Mouse (Mus musculus) heart, postnatal 0 days (tissue): Measurements from ENCODE around the gene Ethe1. TPM values are rescaled to one million over a fixed set of nuclear protein-coding genes. Genes with fewer than 3 reads are reported as not detected.
"Not testable (repeated sequence)": the region's sequence is repeated elsewhere in the genome, so short reads cannot be mapped to it uniquely, and the experiment has no call there.

Experiments
- ATAC-seq: fragments of 200-750 bp; cut with Nextera tagmentation; 2 replicates; pipeline ENCODE4 v1.8.0; 2017; ENCODE audit warnings: low read depth, moderate number of reproducible peaks, moderate library complexity; ENCODE audit not compliant: insufficient read depth
- DNase-seq: peaks from one replicate; pipeline ENCODE4 v3.0.0-alpha.2; 2016; ENCODE audit warnings: low spot score
- H3K27ac ChIP-seq: fragments of 300-500 bp; sonication (generic); 2 replicates; pipeline ENCODE4 v1.5.1; 2014; ENCODE audit warnings: low read depth, mild to moderate bottlenecking
- H3K27me3 ChIP-seq: fragments of 300-500 bp; sonication (generic); 2 replicates; pipeline ENCODE4 v1.6.1; 2014; ENCODE audit warnings: low read length, mixed read lengths; ENCODE audit not compliant: control insufficient read depth, insufficient read depth
- H3K36me3 ChIP-seq: fragments of 300-500 bp; sonication (generic); replicated peaks from 2 replicates; pipeline ENCODE4 v1.6.1; 2014; ENCODE audit warnings: low read length, mixed read lengths; ENCODE audit not compliant: control insufficient read depth, insufficient read depth
- H3K4me1 ChIP-seq: fragments of 300-500 bp; sonication (generic); 2 replicates; pipeline ENCODE4 v1.6.1; 2014; ENCODE audit warnings: antibody characterized with exemption; ENCODE audit not compliant: control insufficient read depth, insufficient read depth
- H3K4me2 ChIP-seq: fragments of 300-500 bp; sonication (generic); 2 replicates; pipeline ENCODE4 v1.6.1; 2014; ENCODE audit warnings: low read depth, mild to moderate bottlenecking, low read length, moderate library complexity
- H3K4me3 ChIP-seq: fragments of 300-500 bp; sonication (generic); 2 replicates; pipeline ENCODE4 v1.5.1; 2014; ENCODE audit warnings: low read depth, low read length
- H3K9ac ChIP-seq: fragments of 300-500 bp; sonication (generic); replicated peaks from 2 replicates; pipeline ENCODE4 v1.6.1; 2014; ENCODE audit warnings: low read depth, low read length, mixed read lengths
- H3K9me3 ChIP-seq: fragments of 300-500 bp; sonication (generic); replicated peaks from 2 replicates; pipeline ENCODE4 v1.6.1; 2016; ENCODE audit warnings: low read length; ENCODE audit not compliant: control insufficient read depth
- CTCF ChIP-seq: IDR thresholded peaks from 2 replicates; pipeline ENCODE4 v1.5.1; 2016; ENCODE audit warnings: antibody characterized with exemption, control low read depth, low read depth
- EP300 ChIP-seq: IDR thresholded peaks from 2 replicates; pipeline ENCODE4 v1.6.1; 2016; ENCODE audit warnings: antibody characterized with exemption, low read depth
- WGBS: fragments of 180-500 bp; shearing (Covaris S2); extraction: QIAGEN DNeasy Blood & Tissue Kit; methylation state at CpG from one replicate; pipeline ENCODE4 v1.1.7; 2014; 5-methylcytosine and 5-hydroxymethylcytosine counted together
- polyA plus RNA-seq: library from polyadenylated mRNA; unstranded; fragments of >200 nt; fragmentation: Nextera tagmentation; extraction: Ambion mirVana; gene quantifications from 2 replicates; pipeline ENCODE4 v1.2.1, GENCODE M21; 2015
- total RNA-seq: library from RNA; depleted of rRNA; stranded (reverse); fragments of >200 nt; gene quantifications from 2 replicates; pipeline ENCODE4 v1.2.3, GENCODE M21; 2014; ENCODE audit warnings: low replicate concordance

Ethe1 gene
- total and polyA plus RNA-seq, 2 experiments from 2014 or later = 21.5 to 42.2 TPM

GRCm38 (mm10) chr7:24614816-24615215 is 27.5 kb downstream of the Ethe1 start:
- 63% methylated on average over 13 of the region's 13 CpGs for WGBS
- Histone ChIP-seq H3K27ac (no peak overlapping the region), H3K27me3 (peaks cover 47% of the 10 kb centered on the region)

GRCm38 (mm10) chr7:24617763-24618162 is 30.4 kb downstream of the Ethe1 start:
- WGBS = 57% methylated on average over 8 of the region's 8 CpGs
- Histone ChIP-seq H3K4me2 (no peak overlapping the region), H3K4me1 (no peaks in the 10 kb centered on the region), H3K9ac (no peak overlapping the region), H3K27me3 (peaks cover 18% of the 10 kb centered on the region), H3K27ac (no peak overlapping the region), H3K4me3 (no peak overlapping the region), H3K9me3 (0 out of 2 replicates have a peak, but pooled peaks cover 4% of the 10 kb centered on the region), H3K36me3 (no peaks in the 10 kb centered on the region)
- ATAC-seq (no peak), DNase-seq (no peak)
- TF ChIP-seq EP300 (no peak), CTCF (no peak)

More at GRCm38 (mm10) chr7:24614816-24615215, 27.5 kb downstream of the Ethe1 start:
- Histone ChIP-seq H3K4me1 (peaks cover 3% of the 10 kb centered on the region; the same call in 1 of the 2 replicates), H3K9ac (no peak overlapping the region), H3K36me3 (no peaks in the 10 kb centered on the region), H3K9me3 (no peaks in the 10 kb centered on the region), H3K4me2 (no peak overlapping the region), H3K4me3 (no peak overlapping the region)
- no peak for TF ChIP-seq EP300
- ATAC-seq = no peak
- no peak for DNase-seq

- H3K36me3 ChIP-seq, ATAC-seq, H3K4me1 ChIP-seq, H3K9me3 ChIP-seq, H3K4me3 ChIP-seq, H3K9ac ChIP-seq, H3K27ac ChIP-seq, H3K4me2 ChIP-seq, DNase-seq: not testable (repeated sequence)
- WGBS = 81% methylated on average over 8 of the region's 8 CpGs
- H3K27me3 ChIP-seq = peaks cover 11% of the 10 kb centered on the region
Observed at GRCm38 (mm10) chr7:24618374-24618773, 31.0 kb downstream of the Ethe1 start.

GRCm38 (mm10) chr7:24619671-24620397 is 32.5 kb downstream of the Ethe1 start:
- no peak overlapping the region for H3K27ac ChIP-seq
- no peak overlapping the region for H3K9ac ChIP-seq
- no peak for DNase-seq
- 57% methylated on average over 13 of the region's 13 CpGs for WGBS
- 0 out of 2 replicates have a peak, but pooled peaks cover 4% of the 10 kb centered on the region for H3K9me3 ChIP-seq
- H3K4me1 ChIP-seq = no peaks in the 10 kb centered on the region
- H3K36me3 ChIP-seq = no peaks in the 10 kb centered on the region
- no peak overlapping the region for H3K4me2 ChIP-seq
- no peak for TF ChIP-seq CTCF
- no peak for TF ChIP-seq EP300
- peak; percentile 33; the same call in 1 of the 2 replicates for ATAC-seq
- 0 out of 2 replicates have a peak, but pooled peaks cover 3% of the 10 kb centered on the region for H3K27me3 ChIP-seq
- H3K4me3 ChIP-seq = no peak overlapping the region

- Histone ChIP-seq H3K27ac (no peak overlapping the region), H3K36me3 (no peaks in the 10 kb centered on the region), H3K4me1 (no peaks in the 10 kb centered on the region), H3K9ac (no peak overlapping the region), H3K27me3 (0 out of 2 replicates have a peak, but pooled peaks cover 3% of the 10 kb centered on the region), H3K4me2 (no peak overlapping the region), H3K4me3 (no peak overlapping the region), H3K9me3 (0 out of 2 replicates have a peak, but pooled peaks cover 4% of the 10 kb centered on the region)
- ATAC-seq (no peak), DNase-seq (no peak)
- TF ChIP-seq EP300 = no peak
- TF ChIP-seq CTCF = peak; percentile 8; the same call in 1 of the 2 replicates
- 78% methylated on average over 3 of the region's 3 CpGs for WGBS
Observed at GRCm38 (mm10) chr7:24621193-24621592, 33.9 kb downstream of the Ethe1 start.

GRCm38 (mm10) chr7:24622967-24623366 is 35.6 kb downstream of the Ethe1 start:
- H3K27me3 ChIP-seq = 0 out of 2 replicates have a peak, but pooled peaks cover 3% of the 10 kb centered on the region
- 77% methylated on average over 6 of the region's 6 CpGs for WGBS
- 0 out of 2 replicates have a peak, but pooled peaks cover 4% of the 10 kb centered on the region for H3K9me3 ChIP-seq
- H3K27ac ChIP-seq = no peak overlapping the region
- H3K4me2 ChIP-seq = no peak overlapping the region
- no peak overlapping the region for H3K4me3 ChIP-seq
- ATAC-seq (no peak), DNase-seq (no peak)
- H3K4me1 ChIP-seq = no peaks in the 10 kb centered on the region
- no peak for TF ChIP-seq EP300
- no peak for TF ChIP-seq CTCF
- H3K9ac ChIP-seq = no peak overlapping the region
- no peaks in the 10 kb centered on the region for H3K36me3 ChIP-seq
